Mouse (Mus musculus) embryonic facial prominence, embryonic 10.5 days (tissue): ENCODE measurements around the gene Cct6b. TPM values are rescaled to one million over a fixed set of nuclear protein-coding genes. Genes with fewer than 3 reads are reported as not detected.

Experiments used
- DNase-seq: peaks from one replicate; pipeline ENCODE4 v3.0.0-alpha.2; 2017; ENCODE audit warnings: low spot score
- H3K27ac ChIP-seq: fragments of 300-500 bp; sonication (generic); replicated peaks from 2 replicates; pipeline ENCODE4 v1.5.1; 2016; ENCODE audit warnings: mild to moderate bottlenecking
- H3K27me3 ChIP-seq: fragments of 300-500 bp; sonication (generic); replicated peaks from 2 replicates; pipeline ENCODE4 v1.6.1; 2016; ENCODE audit warnings: low read depth, mild to moderate bottlenecking; ENCODE audit not compliant: poor library complexity, severe bottlenecking
- H3K36me3 ChIP-seq: fragments of 300-500 bp; sonication (generic); replicated peaks from 2 replicates; pipeline ENCODE4 v1.6.1; 2016; ENCODE audit warnings: mild to moderate bottlenecking, moderate library complexity
- H3K4me1 ChIP-seq: fragments of 300-500 bp; sonication (generic); 2 replicates; pipeline ENCODE4 v1.6.1; 2016
- H3K4me3 ChIP-seq: fragments of 300-500 bp; sonication (generic); 2 replicates; pipeline ENCODE4 v1.5.1; 2016; ENCODE audit warnings: mild to moderate bottlenecking, moderate library complexity
- H3K9me3 ChIP-seq: fragments of 300-500 bp; sonication (generic); 2 replicates; pipeline ENCODE4 v1.6.1; 2016; ENCODE audit warnings: mild to moderate bottlenecking
- WGBS: fragments of 180-500 bp; shearing (Covaris S2); methylation state at CpG from one replicate; pipeline ENCODE4 v1.1.7; 2016; 5-methylcytosine and 5-hydroxymethylcytosine counted together
- polyA plus RNA-seq: library from polyadenylated mRNA; unstranded; fragments of >200 nt; fragmentation: Nextera tagmentation; extraction: Ambion mirVana; gene quantifications from 2 replicates; pipeline ENCODE4 v1.2.1, GENCODE M21; 2016

Cct6b gene
- polyA plus RNA-seq: 0.19 and 0.47 TPM in 2 replicates

- peak; percentile 94 for DNase-seq
- H3K27me3 ChIP-seq: no peaks in the 10 kb centered on the region
- WGBS: under 1% methylated on average over 44 of the region's 44 CpGs
Observed at GRCm38 (mm10) chr11:82763742-82764437, at the start of gene Cct6b, which contains the start of gene Zfp830. Cct6b (minus strand) TSS chr11:82764321. Zfp830 (plus strand) TSS chr11:82764345.

GRCm38 (mm10) chr11:82808485-82808884 is 44.4 kb upstream of the Cct6b start:
- Histone ChIP-seq H3K9me3 (no peaks in the 10 kb centered on the region), H3K4me1 (peaks cover 11% of the 10 kb centered on the region; the same call in 1 of the 2 replicates), H3K4me3 (no peak overlapping the region), H3K27me3 (no peaks in the 10 kb centered on the region), H3K36me3 (peaks cover 11% of the 10 kb centered on the region), H3K27ac (no peak overlapping the region)
- 86% methylated on average over 5 of the region's 5 CpGs for WGBS
- no peak for DNase-seq

More at GRCm38 (mm10) chr11:82763742-82764437, at the start of gene Cct6b, which contains the start of gene Zfp830:
- H3K4me1 ChIP-seq: peaks cover 22% of the 10 kb centered on the region
- peaks cover 20% of the 10 kb centered on the region for H3K36me3 ChIP-seq
- H3K4me3 ChIP-seq: peak within 1 kb of the TSS; percentile 96
- peak within 1 kb of the TSS; percentile 87 for H3K27ac ChIP-seq
- no peaks in the 10 kb centered on the region for H3K9me3 ChIP-seq

GRCm38 (mm10) chr11:82807370-82807769 is 43.2 kb upstream of the Cct6b start:
- H3K27me3 ChIP-seq: no peaks in the 10 kb centered on the region
- H3K4me1 ChIP-seq: peaks cover 4% of the 10 kb centered on the region; the same call in 1 of the 2 replicates
- no peak overlapping the region for H3K27ac ChIP-seq
- WGBS: 84% methylated on average over 3 of the region's 3 CpGs
- no peak overlapping the region for H3K4me3 ChIP-seq
- no peak for DNase-seq
- no peaks in the 10 kb centered on the region for H3K9me3 ChIP-seq
- H3K36me3 ChIP-seq: peaks cover 23% of the 10 kb centered on the region

- DNase-seq: no peak
- no peak overlapping the region for H3K27ac ChIP-seq
- H3K27me3 ChIP-seq: no peaks in the 10 kb centered on the region
- WGBS: 86% methylated on average over 3 of the region's 3 CpGs
- H3K9me3 ChIP-seq: no peaks in the 10 kb centered on the region
- H3K4me3 ChIP-seq: no peak overlapping the region
- H3K36me3 ChIP-seq: peaks cover 30% of the 10 kb centered on the region
- H3K4me1 ChIP-seq: no peaks in the 10 kb centered on the region
Observed at GRCm38 (mm10) chr11:82806656-82807055, 42.5 kb upstream of the Cct6b start.

- Histone ChIP-seq H3K4me1 (peaks cover 21% of the 10 kb centered on the region), H3K27ac (no peak overlapping the region), H3K4me3 (no peak overlapping the region), H3K27me3 (no peaks in the 10 kb centered on the region), H3K36me3 (peaks cover 54% of the 10 kb centered on the region), H3K9me3 (no peaks in the 10 kb centered on the region)
- DNase-seq: no peak
- WGBS: 90% methylated on average over 11 of the region's 11 CpGs
Observed at GRCm38 (mm10) chr11:82783453-82783852, 19.3 kb upstream of the Cct6b start.

- no peak for DNase-seq
- H3K9me3 ChIP-seq: no peaks in the 10 kb centered on the region
- peaks cover 21% of the 10 kb centered on the region for H3K4me1 ChIP-seq
- H3K4me3 ChIP-seq: peak overlapping the region; percentile 95
- H3K27ac ChIP-seq: peak overlapping the region; percentile 98
- 52% methylated on average over 6 of the region's 6 CpGs for WGBS
- peaks cover 41% of the 10 kb centered on the region for H3K36me3 ChIP-seq
- H3K27me3 ChIP-seq: no peaks in the 10 kb centered on the region
Observed at GRCm38 (mm10) chr11:82782197-82782596, 18.1 kb upstream of the Cct6b start.

GRCm38 (mm10) chr11:82780983-82781903 is 17.1 kb upstream of the Cct6b start, which contains the start of gene Lig3:
Lig3 (plus strand) TSS chr11:82781108.
- peak within 1 kb of the TSS; percentile 98 for H3K27ac ChIP-seq
- peak; percentile 95 for DNase-seq
- no peaks in the 10 kb centered on the region for H3K9me3 ChIP-seq
- H3K4me3 ChIP-seq: peak within 1 kb of the TSS; percentile 95
- under 1% methylated on average over 90 of the region's 90 CpGs for WGBS
- H3K36me3 ChIP-seq: peaks cover 32% of the 10 kb centered on the region
- H3K27me3 ChIP-seq: no peaks in the 10 kb centered on the region
- peaks cover 21% of the 10 kb centered on the region for H3K4me1 ChIP-seq

GRCm38 (mm10) chr11:82780134-82780533 is 16.0 kb upstream of the Cct6b start:
- Histone ChIP-seq H3K27me3 (no peaks in the 10 kb centered on the region), H3K27ac (peak overlapping the region; percentile 98), H3K36me3 (peaks cover 21% of the 10 kb centered on the region), H3K4me1 (peaks cover 21% of the 10 kb centered on the region), H3K4me3 (peak overlapping the region; percentile 95), H3K9me3 (no peaks in the 10 kb centered on the region)
- no peak for DNase-seq
- 59% methylated on average over 5 of the region's 5 CpGs for WGBS

GRCm38 (mm10) chr11:82764438-82764924 is 360 bp upstream of the Cct6b start:
- Histone ChIP-seq H3K9me3 (no peaks in the 10 kb centered on the region), H3K4me3 (peak overlapping the region; percentile 96), H3K4me1 (peaks cover 22% of the 10 kb centered on the region), H3K27me3 (no peaks in the 10 kb centered on the region), H3K36me3 (peaks cover 25% of the 10 kb centered on the region), H3K27ac (peak overlapping the region; percentile 87)
- under 1% methylated on average over 28 of the region's 28 CpGs for WGBS
- no peak for DNase-seq

GRCm38 (mm10) chr11:82763261-82763660 is 860 bp downstream of the Cct6b start:
- DNase-seq: no peak

GRCm38 (mm10) chr11:82762286-82762829 is 1.8 kb downstream of the Cct6b start:
- Histone ChIP-seq H3K4me1 (peaks cover 22% of the 10 kb centered on the region), H3K36me3 (peaks cover 11% of the 10 kb centered on the region), H3K27ac (no peak overlapping the region), H3K4me3 (no peak overlapping the region), H3K9me3 (no peaks in the 10 kb centered on the region), H3K27me3 (no peaks in the 10 kb centered on the region)
- no peak for DNase-seq
- 88% methylated on average over 6 of the region's 6 CpGs for WGBS

More at GRCm38 (mm10) chr11:82763261-82763660, 860 bp downstream of the Cct6b start:
- 13% methylated on average over 4 of the region's 4 CpGs for WGBS
- Histone ChIP-seq H3K27me3 (no peaks in the 10 kb centered on the region), H3K4me1 (peaks cover 22% of the 10 kb centered on the region), H3K9me3 (no peaks in the 10 kb centered on the region), H3K36me3 (peaks cover 14% of the 10 kb centered on the region), H3K4me3 (peak overlapping the region; percentile 96), H3K27ac (peak overlapping the region; percentile 87)

GRCm38 (mm10) chr11:82755919-82756318 is 8.2 kb downstream of the Cct6b start:
- 92% methylated on average over 1 of the region's 1 CpGs for WGBS
- Histone ChIP-seq H3K27ac (no peak overlapping the region), H3K36me3 (no peaks in the 10 kb centered on the region), H3K4me3 (no peak overlapping the region), H3K27me3 (no peaks in the 10 kb centered on the region), H3K9me3 (no peaks in the 10 kb centered on the region), H3K4me1 (no peaks in the 10 kb centered on the region)
- no peak for DNase-seq
